Mouse (Mus musculus): Measurements from ENCODE around the gene Prdx3. TPM values are rescaled to one million over a fixed set of nuclear protein-coding genes. Genes with fewer than 3 reads are reported as not detected.

Prdx3 gene
- 10 to 100 TPM; 76.1 to 78.4 TPM for total RNA-seq (2021)

- peak; percentile 96 for DNase-seq
These were observed at the start of gene Prdx3 for GRCm38 (mm10) chr19:60874064-60874694. Prdx3 (minus strand) TSS chr19:60874556.

GRCm38 (mm10) chr19:60916869-60917570 is 42.7 kb upstream of the Prdx3 start:
- intact Hi-C loops (cut with DNase I), result no loop called here
- no peak for DNase-seq

More at GRCm38 (mm10) chr19:60874064-60874694, at the start of gene Prdx3:
- intact Hi-C loops (cut with DNase I), result no loop called here

- intact Hi-C loops (cut with DNase I), result no loop called here
- DNase-seq, result no peak
These were observed 41.5 kb upstream of the Prdx3 start for GRCm38 (mm10) chr19:60915862-60916261.

- intact Hi-C loops (cut with DNase I), result no loop called here
These were observed 40.9 kb upstream of the Prdx3 start for GRCm38 (mm10) chr19:60915236-60915635.

GRCm38 (mm10) chr19:60911653-60912052 is 37.3 kb upstream of the Prdx3 start:
- intact Hi-C loops (cut with DNase I), result no loop called here
- no peak for DNase-seq

More at GRCm38 (mm10) chr19:60915236-60915635, 40.9 kb upstream of the Prdx3 start:
- DNase-seq, result no peak

- no peak for DNase-seq
- intact Hi-C loops (cut with DNase I), result no loop called here
These were observed 35.9 kb upstream of the Prdx3 start for GRCm38 (mm10) chr19:60910304-60910703.

GRCm38 (mm10) chr19:60905477-60905876 is 31.1 kb upstream of the Prdx3 start:
- DNase-seq, result no peak
- intact Hi-C loops (cut with DNase I), result no loop called here

- DNase-seq, result no peak
- intact Hi-C loops (cut with DNase I), result no loop called here
These were observed 29.6 kb upstream of the Prdx3 start for GRCm38 (mm10) chr19:60903971-60904370.

GRCm38 (mm10) chr19:60903139-60903538 is 28.8 kb upstream of the Prdx3 start:
- DNase-seq, result no peak

GRCm38 (mm10) chr19:60895251-60895880 is 21.0 kb upstream of the Prdx3 start:
- no peak for DNase-seq
- intact Hi-C loops (cut with DNase I), result loop anchor here (10.0 kb wide), 1 partner anchor 329 kb away; the partner anchor contains the start of gene Csf2ra

More at GRCm38 (mm10) chr19:60903139-60903538, 28.8 kb upstream of the Prdx3 start:
- intact Hi-C loops (cut with DNase I), result no loop called here

- intact Hi-C loops (cut with DNase I), result loop anchor here (10.0 kb wide), 1 partner anchor 333 kb away; the partner anchor contains the start of gene Csf2ra
- DNase-seq, result peak; percentile 69
These were observed 17.7 kb upstream of the Prdx3 start for GRCm38 (mm10) chr19:60891934-60892547.

GRCm38 (mm10) chr19:60891123-60891470 is 16.7 kb upstream of the Prdx3 start:
- DNase-seq, result no peak
- intact Hi-C loops (cut with DNase I), result loop anchor here (10.0 kb wide), 1 partner anchor 334 kb away; the partner anchor contains the start of gene Csf2ra

- intact Hi-C loops (cut with DNase I), result loop anchor here (10.0 kb wide), 1 partner anchor 334 kb away; the partner anchor contains the start of gene Csf2ra
- DNase-seq, result no peak
These were observed 16.2 kb upstream of the Prdx3 start for GRCm38 (mm10) chr19:60890391-60891122.

- DNase-seq, result peak; percentile 97
- intact Hi-C loops (cut with DNase I), result loop anchor here (5.0 to 10.0 kb wide), 2 partner anchors 207 to 335 kb away; partner anchors contain the start of gene Csf2ra
These were observed 15.5 kb upstream of the Prdx3 start, which contains the start of gene Grk5 for GRCm38 (mm10) chr19:60889714-60890315. Grk5 (plus strand) TSS chr19:60889749.

GRCm38 (mm10) chr19:60889101-60889713 is 14.9 kb upstream of the Prdx3 start:
- peak; percentile 36 for DNase-seq
- intact Hi-C loops (cut with DNase I), result loop anchor here (5.0 kb wide), 1 partner anchor 208 kb away; no protein-coding TSS in a partner anchor

- no peak for DNase-seq
- intact Hi-C loops (cut with DNase I), result loop anchor here (5.0 kb wide), 1 partner anchor 210 kb away; no protein-coding TSS in a partner anchor
These were observed 13.3 kb upstream of the Prdx3 start for GRCm38 (mm10) chr19:60887637-60888036.

GRCm38 (mm10) chr19:60883129-60883528 is 8.8 kb upstream of the Prdx3 start:
- intact Hi-C loops (cut with DNase I), result loop anchor here (2.0 kb wide), 1 partner anchor 202 kb away; no protein-coding TSS in a partner anchor

GRCm38 (mm10) chr19:60873501-60873900 is 855 bp downstream of the Prdx3 start:
- intact Hi-C loops (cut with DNase I), result no loop called here
- no peak for DNase-seq

More at GRCm38 (mm10) chr19:60883129-60883528, 8.8 kb upstream of the Prdx3 start:
- DNase-seq, result no peak

GRCm38 (mm10) chr19:60872272-60872671 is 2.1 kb downstream of the Prdx3 start:
- DNase-seq, result no peak
- intact Hi-C loops (cut with DNase I), result no loop called here

All from left cerebral cortex, postnatal 4 days (tissue).